Mouse (Mus musculus) gastrocnemius, adult 18-20 months (tissue): ENCODE measurements around the gene Pds5a. TPM values are rescaled to one million over a fixed set of nuclear protein-coding genes. Genes with fewer than 3 reads are reported as not detected.
"Not testable (repeated sequence)": the region's sequence is repeated elsewhere in the genome, so short reads cannot be mapped to it uniquely, and the experiment has no call there.

Experiments used
- DNase-seq: peaks from one replicate; pipeline ENCODE4 v3.0.0; 2021; ENCODE audit warnings: low spot score
- long read RNA-seq, 2 experiments: library from polyadenylated mRNA; stranded (forward); transcript quantifications; one replicate each; pipeline ENCODE4 v2.0.0; 2021
- total RNA-seq, 2 experiments: library from RNA; stranded (reverse); gene quantifications; 2 replicates each; pipeline ENCODE4 v1.2.3; 2021

The Pds5a gene
- 10 to 100 TPM; 43.1 to 44.7 TPM for total RNA-seq
- long read RNA-seq, experiment 1, full-length matches to known transcripts = 1 of 12 reads
- long read RNA-seq, experiment 1, partial matches to known transcripts = 0 of 12 reads
- long read RNA-seq, experiment 1, other reads (novel, unspliced or antisense) = 11 of 12 reads
- long read RNA-seq, experiment 2, full-length matches to known transcripts = 3 of 15 reads
- long read RNA-seq, experiment 2, partial matches to known transcripts = 5 of 15 reads
- long read RNA-seq, experiment 2, other reads (novel, unspliced or antisense) = 7 of 15 reads

DNA sequence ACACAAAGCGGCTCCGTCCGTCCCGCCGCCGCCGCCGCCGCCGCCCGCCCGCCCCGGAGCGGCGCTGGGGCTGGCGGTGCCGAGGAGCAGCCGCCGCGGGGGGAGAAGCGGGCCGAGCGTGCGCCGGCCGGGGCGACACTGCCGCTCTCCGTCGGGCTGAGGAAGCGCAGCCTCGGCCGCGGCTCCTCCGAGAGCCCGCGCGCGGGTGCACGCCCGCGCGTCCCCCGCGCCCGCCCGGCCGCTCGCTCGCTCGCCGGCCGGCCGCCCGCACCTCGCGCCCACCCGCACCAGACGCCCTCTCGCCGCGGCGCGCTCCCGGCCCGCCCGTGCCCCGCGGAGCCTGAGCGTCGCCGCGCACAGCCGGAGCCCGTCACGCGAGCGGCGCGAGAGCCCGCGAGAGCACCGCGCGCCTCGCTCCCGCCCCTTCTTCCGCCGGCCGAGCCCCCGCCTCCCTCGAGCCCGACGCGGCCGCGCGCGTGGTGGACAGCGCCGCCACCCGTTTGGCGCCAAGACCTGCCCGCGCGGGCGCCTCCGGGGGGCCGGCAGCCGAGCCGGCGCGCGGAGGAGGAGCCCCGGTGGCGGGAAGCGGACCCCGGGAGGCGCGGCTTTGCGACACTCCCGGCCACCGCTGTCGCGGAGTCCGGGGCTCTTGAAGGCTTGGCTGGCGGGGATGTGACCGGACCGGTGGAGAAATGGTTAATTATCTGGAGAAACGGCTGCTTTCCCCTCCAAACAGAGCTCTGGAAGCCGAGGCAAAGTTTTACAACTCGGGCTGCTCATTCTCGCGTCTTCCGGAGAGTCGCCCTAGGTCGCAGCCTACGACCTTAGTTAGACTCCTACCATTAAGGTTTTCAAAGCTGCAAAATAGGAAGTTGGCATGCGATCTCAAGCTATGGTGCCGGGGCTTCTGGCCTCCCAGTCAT, at the start of gene Pds5a:
Pds5a (minus strand) TSS at position 438 of the 923 bp plus-strand sequence.
- DNase-seq = peak; percentile 80

DNA sequence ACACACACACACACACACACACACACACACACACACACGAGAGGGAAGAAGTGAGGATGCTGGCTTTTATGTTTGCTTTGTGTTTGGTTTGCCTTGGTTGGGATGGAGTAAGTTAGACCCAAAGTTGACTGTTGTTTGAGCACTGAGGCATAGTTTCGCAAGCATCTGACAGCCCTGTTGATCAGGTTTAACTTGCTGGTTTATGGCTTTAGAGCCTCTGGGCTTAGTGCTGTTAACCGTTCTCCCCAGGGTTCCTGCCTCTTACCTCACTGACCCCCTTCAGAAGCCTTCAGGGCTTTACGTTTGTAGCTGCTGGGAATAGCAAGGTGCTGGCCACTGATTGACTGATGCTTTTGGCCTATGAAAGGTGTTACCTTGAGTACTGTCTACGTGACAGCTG, 48.8 kb upstream of the Pds5a start:
- no peak for DNase-seq

DNA sequence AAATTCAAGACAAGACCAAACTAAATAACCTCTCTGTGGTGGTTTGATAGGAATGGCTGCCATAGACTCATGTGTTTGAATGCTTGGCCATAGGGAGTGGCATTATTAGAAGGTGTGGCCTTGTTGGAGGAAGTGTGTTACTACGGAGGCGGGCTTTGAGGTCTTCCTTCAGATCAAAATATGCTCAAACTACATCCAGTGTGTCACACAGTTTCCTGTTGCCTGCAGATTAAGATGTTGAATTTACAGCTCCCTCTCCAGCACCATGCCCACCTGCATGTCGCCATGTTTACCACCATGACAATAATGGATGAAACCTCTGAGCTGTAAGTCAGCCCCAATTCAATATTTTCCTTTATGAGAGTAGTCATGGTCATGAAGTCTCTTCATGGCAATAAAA, 41.3 kb upstream of the Pds5a start:
- no peak for DNase-seq

DNA sequence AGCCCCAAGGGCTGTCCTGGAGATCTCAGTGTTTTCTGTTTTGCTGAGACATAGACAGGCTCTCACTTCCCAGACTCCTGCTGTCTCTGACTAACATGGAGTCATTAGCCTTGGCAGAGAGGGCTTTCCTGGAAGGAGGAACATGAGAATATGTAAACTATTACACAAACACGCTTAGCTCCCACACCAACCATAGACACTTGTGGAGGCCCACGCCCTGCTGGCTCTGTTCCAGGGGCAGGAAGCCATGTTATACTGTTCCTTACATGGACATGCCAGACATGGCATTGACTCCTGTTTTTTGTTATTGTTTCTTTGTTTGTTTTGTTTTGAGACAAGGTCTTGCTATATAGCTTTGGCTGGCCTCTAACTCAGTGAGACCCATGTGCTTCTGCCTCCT, 37.5 kb upstream of the Pds5a start:
- no peak for DNase-seq

DNA sequence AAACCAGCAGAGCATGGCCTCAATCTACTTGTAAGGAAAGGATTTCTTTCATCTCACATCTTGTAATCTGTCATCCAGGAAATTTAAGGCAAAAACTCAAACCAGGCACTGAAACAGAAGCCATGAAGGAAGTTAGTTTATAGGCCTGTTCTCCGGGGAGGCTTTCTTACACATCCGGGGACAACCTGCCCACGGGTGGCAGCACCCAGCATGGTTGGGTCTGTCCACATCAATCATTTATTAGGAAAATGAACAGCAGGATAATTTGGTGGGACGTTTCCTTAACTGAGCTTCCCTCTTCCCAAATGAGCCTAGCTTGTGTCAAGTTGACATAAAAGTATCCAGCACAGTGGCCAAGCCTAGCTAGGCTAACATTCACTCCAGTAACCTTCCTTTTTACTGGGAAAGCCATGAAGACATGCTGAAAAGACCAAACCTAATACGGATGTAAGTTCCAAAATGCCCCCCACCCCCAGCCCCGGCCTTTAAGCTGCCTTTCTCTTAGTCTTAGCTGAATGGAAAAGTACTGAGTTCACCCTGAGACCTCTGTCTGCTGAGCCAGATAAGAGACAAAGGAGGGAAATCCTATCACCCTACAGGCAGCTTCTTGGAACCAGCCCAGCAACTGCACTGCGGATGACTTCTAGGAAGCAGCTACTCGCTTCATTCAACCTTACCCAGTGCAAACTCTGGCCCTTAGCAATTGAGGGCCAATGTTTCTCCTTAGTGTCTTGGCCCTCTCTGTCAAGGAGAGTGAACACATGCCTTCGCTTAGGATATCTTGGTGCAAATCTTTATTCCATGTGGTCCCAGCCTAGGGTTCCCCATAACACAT, 33.3 kb upstream of the Pds5a start:
- peak; percentile 6 for DNase-seq

DNA sequence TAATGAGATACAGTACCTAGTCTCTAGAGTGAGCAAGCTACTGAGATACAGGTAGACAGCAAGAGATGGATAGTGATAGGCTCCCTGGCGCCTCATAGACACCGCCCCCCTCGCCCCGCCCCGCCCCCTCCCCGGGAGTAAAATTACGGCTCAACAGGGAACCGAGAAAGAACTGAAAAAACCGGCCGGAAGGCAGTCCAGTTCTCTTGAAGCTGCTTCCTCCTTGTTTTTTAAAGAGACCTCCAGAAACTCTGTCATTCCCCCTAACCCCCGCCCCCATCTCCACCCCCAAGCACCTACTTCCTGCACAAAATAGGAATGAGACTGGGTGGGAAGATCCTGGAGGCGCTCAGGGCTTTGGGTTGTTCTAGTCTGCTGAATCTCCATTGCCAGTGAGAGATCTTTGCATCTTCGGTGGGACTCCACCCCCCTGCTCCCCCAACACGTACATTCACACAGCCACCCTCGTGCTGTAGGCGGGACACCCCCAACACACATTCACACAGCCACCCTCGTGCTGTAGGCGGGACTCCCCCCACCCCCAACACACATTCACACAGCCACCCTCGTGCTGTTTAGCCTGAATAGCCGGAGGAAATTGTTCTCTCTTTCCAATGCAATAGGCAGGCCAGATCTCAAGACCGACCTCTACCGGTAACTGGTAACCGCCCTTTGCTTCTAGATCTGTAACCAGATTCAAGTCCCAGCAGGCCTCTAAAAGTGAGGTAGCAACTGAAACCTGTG, 26.4 kb upstream of the Pds5a start:
- DNase-seq = peak; percentile 39

DNA sequence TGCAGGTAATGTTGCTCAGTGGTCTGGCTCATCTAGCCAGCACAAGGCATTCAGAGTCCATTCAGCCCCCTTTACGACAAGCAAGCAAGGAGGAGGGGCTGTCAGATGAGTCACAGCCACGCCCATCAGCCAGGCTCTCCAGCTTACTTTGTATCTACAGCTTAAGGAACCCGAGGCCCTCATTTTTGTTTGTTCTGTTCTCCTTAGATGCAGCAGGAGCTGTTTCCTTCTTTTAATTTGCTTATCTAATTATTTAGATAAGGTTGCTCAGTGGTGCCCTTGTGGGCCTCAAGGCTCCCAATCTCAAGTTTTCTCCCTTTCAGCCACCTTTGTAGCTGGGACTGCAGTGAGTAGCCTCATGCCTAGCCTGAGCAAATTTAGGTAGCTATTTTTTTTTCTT, 20.3 kb upstream of the Pds5a start:
- no peak for DNase-seq

DNA sequence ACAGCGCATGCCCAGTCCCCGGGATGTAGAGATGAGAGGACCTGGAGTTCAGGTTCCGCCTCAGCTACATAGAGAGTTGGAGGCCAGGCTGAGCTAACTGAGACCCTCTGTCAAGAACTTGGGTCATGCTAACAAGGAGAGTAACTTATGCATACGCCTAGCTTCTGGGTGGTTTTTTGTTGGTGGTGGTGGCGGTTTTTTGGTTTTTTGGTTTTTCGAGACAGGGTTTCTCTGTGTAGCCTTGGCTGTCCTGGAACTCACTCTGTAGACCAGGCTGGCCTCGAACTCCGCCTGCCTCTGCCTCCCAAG, 19.8 kb upstream of the Pds5a start:
- DNase-seq = not testable (repeated sequence)

DNA sequence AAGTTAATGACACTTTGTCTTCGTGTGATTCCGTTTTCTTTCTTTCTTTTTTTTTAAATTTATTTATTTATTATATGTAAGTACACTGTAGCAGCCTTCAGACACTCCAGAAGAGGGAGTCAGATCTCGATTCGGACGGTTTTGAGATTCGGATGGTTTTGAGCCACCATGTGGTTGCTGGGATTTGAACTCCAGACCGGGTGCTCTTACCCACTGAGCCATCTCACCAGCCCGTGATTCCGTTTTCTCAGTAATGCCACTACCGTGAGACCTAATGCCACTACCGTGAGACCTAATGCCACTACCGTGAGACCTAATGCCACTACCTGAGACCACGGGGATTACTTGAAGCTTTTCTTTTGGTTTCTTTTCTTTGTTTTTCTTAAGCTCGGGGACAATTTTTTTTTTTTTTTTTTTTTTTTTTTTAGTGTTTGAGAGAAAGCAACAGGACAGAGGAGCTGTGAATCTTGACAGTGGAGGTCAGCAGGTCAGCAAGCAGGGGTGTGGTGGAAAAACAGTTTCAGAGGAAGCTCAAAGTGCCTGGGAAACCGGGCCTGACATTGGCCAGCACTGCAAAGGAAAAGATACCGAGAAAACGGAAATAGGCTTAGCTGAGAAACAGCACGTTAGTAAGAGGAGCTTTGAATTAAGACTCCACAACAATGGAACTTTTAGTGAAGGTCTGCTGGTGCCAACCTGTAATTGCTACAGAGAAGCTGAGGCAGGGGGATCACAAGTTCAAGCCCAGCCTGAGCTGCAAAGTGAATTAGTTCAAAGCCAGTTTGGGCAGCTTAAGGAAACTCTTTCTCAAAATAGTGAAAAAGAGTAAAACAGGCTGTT, 19.2 kb upstream of the Pds5a start:
- DNase-seq = no peak

DNA sequence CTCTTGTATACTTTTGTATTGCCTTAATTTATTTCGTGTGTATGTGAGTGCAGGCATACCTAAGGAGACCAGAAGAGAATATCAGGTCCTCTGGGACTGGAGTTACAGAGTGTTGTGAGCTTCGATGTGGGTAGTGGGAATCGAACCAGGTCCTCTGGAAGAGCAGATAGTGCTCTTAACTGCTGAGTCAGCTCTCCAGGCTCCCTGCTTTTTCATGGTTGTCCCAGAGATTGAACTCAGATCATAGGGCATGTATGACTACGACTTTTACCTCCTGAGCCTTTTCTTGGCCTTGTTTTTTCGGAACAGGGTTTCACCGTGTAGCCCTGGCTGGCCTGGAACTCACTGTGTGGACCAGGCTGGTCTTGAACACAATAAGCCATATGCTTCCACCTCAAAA, 17.0 kb upstream of the Pds5a start:
- no peak for DNase-seq

DNA sequence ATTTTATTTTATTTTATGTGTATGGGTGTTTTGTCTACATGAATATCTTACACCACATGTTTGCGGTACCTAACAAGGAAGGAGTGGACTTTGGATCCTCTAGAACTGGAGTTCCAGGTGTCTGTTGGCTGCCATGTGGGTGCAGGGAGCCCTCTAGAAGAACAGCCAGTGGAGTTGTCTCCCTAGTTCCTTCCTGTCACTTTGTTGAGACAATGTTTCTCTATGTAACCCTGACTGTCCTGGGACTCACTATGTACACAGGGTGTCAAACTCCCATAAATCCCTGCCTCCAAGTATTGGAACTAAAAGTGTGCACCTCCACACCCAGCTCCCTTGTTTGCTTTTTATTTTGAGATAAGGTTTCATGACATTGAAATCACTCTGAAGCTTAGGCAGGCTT, 13.4 kb upstream of the Pds5a start:
- no peak for DNase-seq

DNA sequence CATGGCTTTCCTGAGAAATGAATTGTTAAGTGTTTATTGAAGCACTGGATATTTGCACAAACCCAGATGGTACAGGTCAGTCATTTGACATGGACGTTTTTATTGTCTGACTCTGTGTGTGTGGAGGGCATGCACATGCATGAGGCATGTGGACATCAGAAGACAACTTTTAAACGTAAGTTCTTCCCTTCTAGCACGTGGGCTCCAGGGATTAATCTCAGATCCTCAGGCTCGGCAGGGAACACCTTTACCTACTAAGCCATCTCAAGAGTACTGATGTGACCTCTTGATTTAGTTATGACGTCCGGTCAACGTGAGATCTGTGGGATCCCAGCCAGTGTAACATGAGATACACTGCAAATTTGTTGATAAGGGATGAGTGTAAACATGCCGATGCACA, 12.2 kb upstream of the Pds5a start:
- no peak for DNase-seq

DNA sequence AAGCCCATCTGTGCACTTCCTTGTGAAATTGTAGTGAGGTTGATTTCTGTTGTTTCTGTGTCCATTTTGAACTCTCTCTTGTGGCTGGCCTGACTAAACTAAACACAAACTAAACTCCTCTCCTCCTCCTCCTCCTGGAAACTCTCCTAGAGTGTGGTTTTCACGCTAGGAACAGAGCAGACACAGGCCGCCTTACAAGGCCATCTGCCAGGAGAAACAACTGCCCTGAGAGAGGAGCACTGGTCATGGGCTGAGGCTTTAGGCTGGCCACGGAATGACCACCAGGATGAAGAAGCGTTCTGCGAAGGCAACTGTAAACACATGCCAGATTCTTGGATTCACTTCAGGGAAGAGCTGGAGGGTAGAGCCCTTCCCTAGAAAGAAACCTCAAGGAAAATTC, 8.9 kb upstream of the Pds5a start:
- no peak for DNase-seq

DNA sequence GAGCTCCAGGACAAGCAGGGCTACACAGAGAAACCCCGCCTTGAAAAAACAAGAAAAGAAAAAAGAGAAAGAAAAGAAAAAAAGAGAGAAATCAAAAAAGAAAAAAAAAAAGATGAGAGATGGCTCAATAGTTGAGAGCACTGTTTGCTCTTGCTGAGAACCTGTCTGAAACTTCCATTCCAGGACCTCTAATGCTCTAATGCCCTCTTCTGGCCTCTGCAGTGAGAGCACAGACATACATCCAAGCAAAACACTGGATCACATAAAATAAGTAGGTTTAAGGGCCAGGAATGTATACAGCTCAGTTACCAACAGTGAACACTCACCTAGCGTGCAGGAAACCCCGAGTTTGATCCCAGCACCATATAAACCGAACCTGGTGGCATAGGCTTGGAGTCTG, 8.1 kb upstream of the Pds5a start:
- DNase-seq = no peak

DNA sequence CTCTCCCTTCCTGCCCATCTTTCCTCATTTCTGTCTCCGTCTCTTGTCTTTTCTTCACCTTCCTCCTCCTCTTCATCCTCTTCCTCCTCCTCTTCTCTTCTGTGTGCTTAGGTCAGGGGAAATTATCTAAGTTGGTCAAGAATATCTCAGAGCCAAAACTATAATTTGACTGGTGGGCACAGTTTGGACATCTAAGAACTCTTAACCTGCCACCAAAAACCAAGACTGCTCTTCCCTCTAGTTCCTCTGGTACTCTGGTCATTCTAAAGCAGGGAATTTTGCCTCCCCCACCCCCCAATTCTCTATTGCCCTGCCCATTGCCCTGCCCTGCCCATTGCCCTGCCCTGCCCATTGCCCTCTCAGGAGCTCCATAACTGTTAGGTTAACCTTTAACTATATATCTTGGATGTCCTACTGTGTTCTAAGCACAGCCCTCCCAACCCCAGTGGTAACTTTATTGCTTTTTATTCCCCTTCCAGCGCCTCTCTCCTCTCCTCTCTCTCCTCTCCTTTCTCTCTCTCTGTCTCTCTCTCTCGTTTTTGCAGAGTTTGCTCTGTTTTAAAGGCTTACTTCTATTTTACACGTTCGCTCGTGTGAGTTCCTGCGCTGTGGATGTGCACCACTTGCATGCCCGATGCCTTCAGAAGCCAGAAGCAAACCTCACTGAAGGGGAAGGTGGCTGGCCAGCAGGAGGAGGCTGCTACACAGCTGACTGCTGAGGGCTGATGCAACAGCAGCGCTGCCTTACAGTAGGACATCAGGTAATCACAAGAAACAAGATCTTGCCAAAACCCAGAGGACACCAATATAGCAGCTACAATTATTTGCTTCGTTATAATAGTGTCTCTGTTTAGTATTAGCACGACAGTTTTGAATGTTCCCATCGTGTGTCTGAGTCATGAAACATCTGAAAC, 6.9 kb upstream of the Pds5a start:
- DNase-seq = no peak

DNA sequence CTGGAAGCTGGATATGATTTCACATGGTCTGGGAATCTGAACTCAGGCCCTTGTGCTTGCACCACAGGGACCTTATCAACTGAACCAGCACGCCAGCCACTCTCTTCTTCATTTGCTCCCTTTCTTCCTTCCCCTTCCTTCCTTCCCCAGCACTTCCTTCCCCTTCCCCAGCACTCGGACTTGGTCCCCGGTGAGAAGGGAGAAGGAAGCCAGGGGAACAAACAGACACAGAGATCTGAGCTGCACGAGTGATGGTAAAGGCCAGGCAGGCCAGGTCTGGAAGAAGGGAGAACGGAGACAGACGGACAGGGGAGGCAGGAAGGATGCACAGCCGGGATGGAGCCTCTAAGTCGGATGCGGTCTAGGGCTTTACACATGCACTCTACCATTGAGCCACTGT, 5.2 kb upstream of the Pds5a start:
- DNase-seq = no peak

DNA sequence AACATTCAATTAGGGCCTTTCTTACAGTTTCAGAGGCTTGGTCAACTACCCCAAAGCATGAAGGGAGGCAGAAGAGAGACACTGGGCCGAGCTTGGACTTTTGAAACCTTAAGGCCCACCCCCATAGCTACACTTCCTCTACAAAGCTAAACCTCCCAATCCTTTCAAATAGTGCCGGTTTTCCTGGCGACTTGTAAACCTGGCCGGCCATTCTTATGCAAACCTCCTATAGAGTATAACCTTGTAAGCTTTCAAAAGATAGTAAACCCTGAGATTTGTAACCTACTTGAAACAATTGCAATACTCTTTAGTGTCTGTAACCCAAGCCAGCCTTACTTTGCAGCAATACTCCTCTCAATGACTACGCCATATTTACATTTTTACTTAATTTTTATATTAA, 2.0 kb upstream of the Pds5a start:
- no peak for DNase-seq

DNA sequence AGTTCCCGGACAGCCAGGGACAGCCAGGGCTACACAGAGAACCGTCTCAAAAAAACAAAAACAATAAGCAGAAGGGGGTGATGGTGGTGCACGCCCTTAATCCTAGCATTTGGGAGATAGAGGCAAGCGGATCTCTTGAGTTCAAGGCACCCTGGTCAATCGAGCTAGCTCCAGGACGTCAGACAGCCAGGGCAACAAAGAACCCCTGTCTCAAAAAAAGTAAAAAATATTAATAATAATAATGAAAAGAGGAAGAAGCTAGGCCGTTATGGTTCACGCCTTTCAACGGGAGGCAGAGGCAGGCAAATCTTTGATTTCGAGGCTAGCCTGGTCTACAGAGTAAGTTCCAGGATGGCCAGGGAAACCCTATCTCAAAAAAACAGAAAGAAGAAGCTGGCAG, 1.1 kb upstream of the Pds5a start:
- no peak for DNase-seq

DNA sequence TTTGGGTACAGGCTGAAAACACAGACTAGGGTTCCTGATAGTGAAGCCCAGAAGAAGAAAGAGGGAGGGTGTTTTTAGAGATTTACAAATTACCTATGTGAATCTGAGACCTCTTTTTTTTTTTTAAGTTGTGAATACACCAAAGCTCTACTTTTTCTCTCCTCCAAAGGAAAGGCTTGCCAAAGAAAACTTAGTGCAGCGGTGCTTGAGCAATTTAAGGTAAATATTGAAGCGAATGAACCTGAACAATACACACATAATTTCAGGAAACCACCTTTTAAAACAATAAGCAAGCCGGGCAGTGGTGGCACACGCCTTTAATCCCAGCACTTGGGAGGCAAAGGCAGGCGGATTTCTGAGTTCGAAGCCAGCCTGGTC, 675 bp upstream of the Pds5a start:
- no peak for DNase-seq

DNA sequence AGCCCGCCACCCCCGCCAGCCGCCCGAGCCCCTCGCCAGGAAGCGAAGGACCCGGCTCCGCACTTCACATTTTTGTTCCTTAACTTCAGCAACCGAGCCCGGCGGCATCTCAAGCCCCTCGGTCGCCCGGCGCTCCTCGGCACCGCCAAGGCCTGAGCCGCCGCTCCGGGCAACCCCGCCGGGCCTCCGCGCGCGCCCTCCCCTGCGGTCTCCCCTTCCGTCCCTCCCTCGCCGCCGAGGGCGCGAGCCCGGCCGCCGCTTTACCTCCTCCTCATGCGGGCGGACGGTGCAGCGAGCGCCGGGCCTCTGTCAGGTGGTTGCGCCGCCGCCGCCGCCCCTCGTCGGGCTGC, 612 bp downstream of the Pds5a start:
- peak; percentile 30 for DNase-seq
